Mouse (Mus musculus): Measurements from ENCODE around the gene Gm10842. TPM values are rescaled to one million over a fixed set of nuclear protein-coding genes. Genes with fewer than 3 reads are reported as not detected.

The Gm10842 gene
- polyA plus RNA-seq, 1 experiment: not detected

DNA sequence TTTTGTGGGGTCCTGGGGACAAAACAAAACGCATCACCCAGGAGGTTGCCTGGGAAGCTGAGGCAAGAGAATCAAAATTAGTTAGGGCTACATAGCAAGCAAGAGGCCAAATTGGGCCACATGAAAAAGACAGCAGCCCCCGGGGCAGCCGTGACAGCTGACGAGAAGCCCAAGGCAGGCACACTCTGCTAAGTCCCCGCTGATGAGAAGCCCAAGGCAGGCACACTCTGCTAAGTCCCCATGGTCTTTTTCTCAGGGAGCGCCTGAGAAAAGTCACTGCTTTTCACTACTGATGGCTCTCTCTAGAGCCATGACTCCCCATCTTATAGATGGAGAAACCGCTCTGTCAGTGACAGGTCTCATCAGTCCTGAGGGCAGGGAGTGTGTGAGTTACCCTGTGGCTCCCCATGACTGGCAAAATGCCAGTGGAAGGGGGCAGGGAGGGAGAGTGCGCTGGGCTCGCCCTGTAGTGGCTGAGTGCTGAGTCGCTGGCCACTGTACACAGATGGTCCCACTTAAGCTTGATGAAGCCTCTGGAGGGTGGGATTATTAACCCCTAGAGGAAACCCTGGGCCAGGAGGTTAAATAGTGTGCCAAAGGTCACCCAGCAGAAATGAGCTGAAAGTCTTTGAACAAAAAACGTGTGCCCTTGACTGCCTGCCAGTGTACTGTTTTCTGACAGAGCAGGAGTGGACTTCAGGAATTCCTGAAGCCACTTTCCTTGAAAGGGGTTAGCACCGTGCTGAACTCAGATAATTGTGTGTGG is 6.6 kb downstream of the Gm10842 start:
- DNase-seq (ENCODE audit: low read depth): no peak

DNA sequence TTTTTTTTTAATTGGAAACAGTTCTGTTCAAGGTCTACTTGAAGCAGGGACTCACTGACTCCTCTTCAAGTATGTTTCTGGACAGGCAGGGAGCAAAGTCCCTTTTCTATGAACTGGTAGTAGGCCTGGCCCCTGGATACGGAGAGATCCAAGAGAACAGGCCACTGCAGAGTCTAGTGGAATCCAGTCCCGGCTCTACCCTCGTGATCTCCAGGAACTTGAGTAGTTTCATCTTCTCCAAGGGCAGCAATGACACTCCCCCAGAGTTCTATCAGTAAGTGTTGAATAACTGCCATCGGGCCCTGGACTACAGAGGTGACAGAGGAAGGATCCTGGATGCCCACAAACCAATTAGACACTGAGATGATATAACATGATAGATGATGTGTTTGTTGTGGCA is 9.2 kb downstream of the Gm10842 start:
- no peak for DNase-seq (ENCODE audit: low read depth)

DNA sequence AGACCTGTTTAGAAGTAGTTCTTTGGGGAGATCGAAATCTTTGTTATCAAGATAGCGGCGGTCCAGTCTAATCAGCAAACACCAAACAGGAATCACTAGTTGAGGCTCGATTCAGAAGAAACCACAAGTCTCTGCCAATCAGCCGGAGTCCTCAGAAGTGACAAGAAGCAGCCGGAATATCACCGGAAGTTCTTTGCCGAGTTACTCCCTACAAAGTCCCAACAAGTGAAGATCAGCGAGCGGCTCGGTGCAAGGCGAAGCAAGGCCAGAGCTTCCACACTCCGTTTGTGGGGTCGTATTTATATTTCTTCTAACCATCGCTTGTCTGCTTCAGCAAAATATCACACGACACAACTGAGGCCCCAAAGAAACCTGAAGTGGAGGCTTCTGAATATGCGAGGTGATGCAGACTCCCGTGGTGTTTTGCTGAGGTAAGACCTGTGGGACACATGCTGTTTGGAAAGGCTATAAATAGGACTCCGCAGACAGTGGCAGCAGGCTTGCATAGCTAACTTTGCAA is 10.1 kb downstream of the Gm10842 start:
- no peak for DNase-seq (ENCODE audit: low read depth)

DNA sequence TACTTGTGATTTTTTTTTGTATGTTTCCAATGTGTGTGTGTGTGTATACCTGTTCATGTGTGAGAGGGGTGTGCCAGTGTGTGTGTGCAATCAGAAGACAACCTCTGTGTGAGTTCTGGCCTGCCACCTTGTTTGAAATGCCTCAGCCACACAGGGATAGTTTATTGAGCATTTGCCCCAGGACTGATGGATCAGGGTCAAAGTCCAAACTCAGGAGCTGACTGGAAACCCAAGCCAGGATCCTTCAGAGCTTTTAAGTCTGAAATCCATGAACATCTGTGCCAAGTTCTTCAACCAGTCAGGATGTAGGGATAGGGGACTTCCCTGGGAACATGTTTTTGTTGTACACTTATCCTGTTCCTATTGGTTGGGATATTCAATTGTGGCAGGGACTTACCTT is 11.4 kb downstream of the Gm10842 start:
- DNase-seq (ENCODE audit: low read depth): no peak

DNA sequence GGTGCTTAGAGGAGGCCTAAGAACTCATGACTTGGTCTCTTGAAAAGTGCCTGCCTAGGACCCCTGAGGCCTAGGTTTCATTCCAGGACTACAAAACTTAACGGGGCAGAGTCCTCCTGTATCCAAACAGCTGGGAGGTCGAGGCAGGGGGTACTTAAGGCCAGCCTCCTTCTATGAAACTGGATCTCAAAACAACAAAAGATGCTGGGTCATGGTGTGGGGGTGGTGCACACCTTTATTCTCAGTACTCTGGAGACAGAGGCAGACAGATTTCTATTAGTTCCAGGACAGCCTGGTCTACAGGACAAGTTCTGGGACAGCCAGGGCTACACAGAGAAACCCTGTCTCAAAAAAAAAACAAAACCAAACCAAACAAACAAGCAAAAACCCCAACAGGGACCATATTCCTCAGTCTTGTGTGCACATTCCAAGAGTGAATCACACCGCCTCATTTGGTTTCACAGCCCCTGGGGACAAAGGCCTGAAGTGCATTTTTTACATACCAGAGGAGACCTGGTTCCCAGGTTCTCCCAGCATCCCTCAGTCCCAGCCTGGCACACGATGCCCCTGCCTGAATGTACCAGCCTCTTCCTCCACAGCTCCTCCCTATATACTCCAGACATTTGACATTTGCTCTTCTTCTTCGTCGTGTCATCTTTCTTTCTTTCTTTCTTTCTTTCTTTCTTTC is 13.1 kb downstream of the Gm10842 start:
- no peak for DNase-seq (ENCODE audit: low read depth)

DNA sequence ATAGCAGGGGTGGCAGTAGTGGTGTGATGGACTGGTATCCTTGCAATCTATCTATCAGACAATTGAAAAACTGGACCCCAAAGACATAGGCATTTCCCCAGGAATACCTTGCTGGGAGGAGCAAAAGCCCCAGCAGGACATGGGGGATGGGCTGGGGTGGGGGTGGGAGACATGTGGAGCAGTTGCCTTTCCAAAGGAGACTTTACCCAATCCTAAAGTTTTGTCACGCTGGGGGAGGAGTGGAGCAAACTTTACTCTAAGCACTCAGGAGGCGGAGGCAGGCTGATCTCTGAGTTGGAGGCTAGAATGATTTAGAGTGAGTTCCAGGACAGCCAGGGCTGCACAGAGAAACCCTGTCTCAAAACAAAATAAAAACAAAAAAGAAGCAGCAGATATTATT is 14.7 kb downstream of the Gm10842 start:
- DNase-seq (ENCODE audit: low read depth): no peak

DNA sequence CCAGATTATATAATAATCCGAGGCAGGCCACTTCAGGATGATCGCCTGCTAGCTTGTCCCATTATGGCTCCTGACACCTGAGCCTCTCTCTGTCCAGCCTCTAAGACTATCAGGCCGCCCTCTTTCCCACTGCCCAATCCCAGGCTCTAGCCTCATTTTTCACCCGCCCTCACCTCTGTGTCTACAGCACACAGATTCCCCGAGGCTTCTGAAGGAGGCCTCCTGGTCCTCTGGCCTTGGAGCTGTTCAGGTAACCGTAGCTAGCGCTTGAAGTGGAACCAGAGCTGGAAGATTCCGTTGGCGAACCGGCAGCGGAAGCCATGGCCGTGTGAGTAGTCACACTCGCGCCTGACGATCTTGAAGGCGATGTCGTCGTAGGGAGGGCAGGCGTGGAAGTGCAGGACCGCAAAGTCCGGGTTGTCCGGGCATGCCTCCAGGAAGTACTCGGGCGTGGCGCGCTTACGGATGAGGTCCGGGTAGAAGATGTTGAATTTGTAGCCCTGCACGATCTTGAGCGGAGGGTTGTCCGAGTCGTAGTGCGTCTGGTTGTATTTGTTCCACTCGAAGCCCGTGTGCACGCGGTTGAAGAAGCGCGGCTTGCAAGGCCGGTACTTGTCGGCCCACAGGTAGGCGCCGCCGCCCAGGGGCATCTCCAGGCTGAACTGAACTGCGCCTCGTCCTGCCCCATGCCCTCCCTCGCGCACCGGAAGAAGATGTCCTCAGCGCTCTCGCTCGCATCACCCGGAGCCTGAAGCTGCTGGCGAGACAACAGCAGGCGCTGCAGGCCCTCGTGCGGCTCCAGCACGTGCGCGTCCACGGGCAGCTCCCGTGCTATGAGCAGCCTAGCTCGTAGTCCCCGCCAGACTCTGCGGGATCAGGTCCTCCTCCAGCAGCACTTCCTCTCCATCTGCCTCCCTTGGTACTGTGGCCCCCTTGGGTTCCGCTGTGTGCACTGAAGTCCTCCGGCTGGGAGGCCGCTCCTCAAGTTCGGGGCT is 18.1 kb downstream of the Gm10842 start:
- no peak for DNase-seq (ENCODE audit: low read depth)

DNA sequence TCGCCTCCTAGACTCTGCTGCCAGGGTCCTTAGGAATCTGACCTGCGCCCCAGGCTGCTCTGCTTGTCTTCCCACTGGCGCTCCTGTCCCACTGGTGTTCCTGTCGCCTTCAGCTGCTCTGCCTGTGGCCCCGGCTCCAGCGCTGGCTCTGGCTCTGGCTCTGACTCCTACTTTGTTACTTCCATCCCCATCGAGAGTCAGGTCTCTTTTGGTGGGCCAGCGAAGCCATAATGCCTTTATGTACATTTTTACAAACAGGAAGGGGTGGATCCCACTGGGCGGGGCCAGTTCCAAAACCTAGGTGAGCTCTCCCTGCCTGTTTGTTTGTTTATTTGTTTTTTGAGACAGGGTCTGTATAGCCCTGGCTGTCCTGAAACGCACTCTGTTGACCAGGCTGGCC is 20.1 kb downstream of the Gm10842 start:
- no peak for DNase-seq (ENCODE audit: low read depth)

DNA sequence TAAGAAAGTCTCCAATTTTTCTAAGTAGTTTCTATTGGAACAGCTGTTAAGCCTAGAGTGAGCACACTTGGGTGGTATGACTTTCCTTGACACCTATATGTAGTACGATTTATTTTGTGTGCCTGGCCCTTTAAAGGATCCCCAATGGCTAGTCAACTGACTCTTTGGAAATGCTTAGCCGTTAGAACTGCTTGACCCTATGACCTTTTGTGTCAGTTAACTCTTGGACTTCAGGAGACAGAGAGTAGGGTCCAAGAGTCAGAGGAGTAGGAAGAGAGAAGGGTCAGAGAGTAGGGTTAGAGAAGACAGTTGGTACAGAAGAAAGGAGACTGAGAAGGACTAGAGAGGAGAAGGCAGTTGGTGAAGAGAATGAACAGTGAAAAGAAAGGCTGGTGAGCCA is 31.8 kb downstream of the Gm10842 start, which contains the start of gene Tlk2:
Gene Tlk2, plus strand, starts transcription at position 292 of the 400 bp plus-strand sequence.
- DNase-seq (ENCODE audit: low read depth): no peak

DNA sequence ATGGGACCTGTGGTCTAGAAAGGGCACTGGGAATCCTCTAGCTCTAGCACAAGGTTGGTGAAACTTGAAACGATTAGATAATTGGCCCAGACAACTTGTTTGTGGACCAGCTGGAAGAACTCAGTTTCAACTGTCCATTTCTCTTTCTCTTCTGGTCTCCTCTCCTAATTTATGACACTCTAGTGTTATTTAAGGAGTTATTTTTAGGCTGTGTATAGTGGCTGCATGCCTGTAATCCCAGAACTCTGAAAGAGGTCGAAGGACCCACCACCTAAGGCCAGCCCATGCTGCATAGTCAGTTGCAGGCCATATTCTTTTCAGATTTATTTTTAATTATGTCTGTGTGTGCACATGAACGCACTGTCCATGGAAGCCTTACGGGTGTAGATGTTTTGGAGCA is 32.8 kb downstream of the Gm10842 start:
- no peak for DNase-seq (ENCODE audit: low read depth)

DNA sequence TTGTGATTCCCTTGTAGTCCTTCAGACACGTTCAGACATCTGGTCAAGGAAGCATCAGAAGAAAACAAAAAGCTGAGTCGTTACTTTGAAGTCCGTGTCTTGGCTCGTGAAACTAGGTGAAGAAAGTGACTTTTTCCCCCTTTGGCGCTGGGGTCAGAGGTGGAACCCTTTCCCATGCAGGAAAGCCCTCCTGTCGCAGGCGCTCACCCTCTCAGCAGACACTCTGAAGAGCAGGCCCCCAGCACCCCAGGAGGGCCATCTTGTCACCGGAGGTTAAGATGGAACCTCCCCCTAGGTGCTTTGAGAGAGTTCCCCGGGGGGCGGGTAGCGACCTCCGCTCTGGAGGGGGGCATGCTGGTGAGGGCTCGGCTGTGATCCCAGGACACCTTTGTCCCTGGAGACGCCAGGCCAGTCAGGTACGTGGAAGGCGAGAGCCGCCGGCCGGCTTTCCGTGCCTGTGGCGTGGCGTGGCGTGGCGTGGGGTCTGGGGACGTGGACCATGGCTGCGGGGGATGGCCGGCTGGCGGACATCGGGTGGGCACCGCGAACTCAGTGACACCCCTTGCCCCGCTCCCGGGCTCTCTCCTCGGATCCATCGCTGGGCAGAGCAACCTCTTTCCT is 33.9 kb downstream of the Gm10842 start:
- no peak for DNase-seq (ENCODE audit: low read depth)

DNA sequence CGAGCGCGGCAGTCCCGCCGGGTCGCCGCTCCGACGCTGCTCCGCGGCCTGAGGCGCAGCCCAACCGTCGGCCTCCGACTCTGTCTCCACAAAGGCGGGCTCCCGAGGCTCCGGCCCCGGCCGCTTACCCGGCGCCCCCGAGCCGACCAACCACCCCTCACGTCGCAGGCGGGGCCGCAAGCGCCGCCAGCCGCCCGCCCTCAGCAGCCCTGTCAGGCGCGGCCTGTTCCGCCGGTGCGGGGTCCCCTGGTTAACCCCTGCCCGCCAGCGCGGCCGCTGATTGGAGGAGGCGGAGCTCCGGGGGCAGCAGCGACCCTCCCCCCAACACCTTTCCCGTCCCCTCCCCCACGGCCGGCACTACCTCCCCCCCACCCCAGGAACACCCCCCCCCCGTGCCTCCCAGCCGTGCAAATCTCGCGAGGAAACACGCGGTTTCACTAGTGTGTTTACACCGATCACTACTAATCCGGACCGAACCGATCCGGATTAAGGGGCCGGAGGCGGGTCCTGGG is 34.5 kb downstream of the Gm10842 start:
- no peak for DNase-seq (ENCODE audit: low read depth)

DNA sequence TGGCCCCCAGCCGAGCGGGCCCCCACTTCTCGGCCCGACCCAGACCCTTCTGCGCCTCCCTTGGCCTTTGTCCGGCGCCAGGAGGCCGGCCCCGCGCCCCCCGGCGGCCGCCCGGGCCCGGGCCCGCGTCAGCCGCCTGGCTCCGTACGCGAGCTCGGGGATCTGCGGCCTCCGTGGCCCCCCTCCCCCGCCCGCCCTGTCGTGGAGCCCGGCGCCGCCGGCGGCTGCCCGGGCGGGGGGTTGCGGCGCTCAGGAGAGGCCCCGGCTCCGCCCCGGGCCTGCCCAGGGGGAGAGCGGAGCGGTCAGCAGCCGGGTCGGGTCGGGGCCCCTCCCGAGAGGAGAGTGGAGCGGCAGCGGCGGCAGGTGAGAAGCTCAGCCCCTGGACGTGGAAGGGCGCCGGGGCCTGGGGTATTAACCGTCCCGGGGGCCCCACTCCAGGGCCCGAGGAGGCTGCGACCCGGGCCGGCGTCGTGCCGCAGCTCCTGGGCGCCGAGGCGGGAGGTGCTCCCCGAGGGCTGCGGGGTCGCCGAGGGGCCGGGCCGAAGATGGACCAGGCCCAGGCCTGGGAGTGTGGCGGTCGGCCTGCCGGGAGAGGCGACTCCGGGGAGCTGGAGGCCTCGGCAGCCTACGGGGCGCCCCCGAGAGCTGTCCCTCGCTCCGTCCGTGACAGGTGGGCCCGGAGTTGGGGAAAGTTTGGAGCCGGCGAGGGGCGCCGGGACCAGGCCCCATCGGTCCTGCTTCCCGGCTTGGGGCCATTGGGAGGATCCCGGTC is 35.2 kb downstream of the Gm10842 start:
- DNase-seq (ENCODE audit: low read depth): no peak

DNA sequence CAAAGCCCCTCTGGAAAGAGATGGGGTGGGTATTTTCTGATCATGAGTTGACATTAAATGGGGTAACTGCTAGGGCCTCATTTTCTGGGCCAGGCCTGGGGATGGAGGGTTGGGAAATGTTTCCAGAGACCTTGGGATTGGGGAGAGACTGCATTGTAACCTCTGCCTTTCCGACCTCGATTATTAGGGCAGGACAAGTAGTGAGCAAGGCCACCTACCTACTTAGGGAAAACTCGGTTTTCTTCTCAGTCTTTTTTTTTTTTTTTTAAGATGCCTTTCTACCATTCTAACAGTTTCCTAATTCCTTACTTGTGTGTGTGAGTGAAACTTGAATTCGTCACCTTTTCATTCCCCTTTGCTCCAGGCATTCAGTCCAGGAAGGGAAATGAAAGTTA is 35.8 kb downstream of the Gm10842 start:
- no peak for DNase-seq (ENCODE audit: low read depth)

DNA sequence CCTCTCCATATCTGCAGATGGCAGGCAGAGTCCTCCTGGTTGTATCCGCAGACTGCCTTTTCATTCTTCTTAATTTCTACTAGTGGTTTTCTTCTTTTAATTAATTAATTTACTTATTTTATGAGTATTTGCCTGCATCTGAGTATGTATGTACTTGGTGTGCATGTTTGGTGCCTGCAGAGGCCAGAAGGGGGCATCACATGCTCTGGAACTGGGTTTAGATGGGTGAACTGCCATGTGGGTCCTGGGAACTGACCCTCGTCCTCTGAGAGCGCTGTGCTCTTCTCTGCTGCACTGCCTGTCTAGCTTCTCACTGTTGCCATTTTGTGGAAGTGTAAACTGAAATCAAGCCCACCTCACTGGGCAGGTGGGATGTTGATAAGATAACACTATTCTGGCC is 38.0 kb downstream of the Gm10842 start:
- DNase-seq (ENCODE audit: low read depth): no peak

DNA sequence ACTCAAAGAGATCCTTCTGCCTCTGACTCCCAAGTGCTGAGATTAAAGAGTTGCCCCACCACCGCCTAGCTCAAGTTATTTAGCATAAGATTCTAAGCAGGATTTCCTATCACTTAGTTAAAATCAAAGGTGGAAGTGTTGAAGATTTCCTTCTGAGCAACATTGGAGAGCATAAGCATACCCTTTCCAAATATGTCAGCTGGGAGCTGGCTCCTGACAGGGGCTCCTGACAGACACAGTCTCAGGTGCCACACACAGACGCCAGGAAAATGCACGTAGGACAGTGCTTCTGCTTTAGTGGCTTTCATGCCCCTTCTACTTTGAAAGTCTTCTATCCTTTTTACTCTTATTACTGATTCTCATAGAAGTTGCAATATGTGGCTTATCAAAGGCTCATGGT is 45.5 kb downstream of the Gm10842 start:
- no peak for DNase-seq (ENCODE audit: low read depth)
